Mouse (Mus musculus) forebrain, postnatal 0 days (tissue): ENCODE measurements at regions not wholly inside any gene's neighbourhood (a gene's known extent, or its start where the extent isn't known, plus 50 kb on each side); places are given as distances from the start of the nearest gene placed in this dataset.

Experiments used
- ATAC-seq: fragments of 200-750 bp; cut with Nextera tagmentation; 2 replicates; pipeline ENCODE4 v1.8.0; 2017; ENCODE audit warnings: mild to moderate bottlenecking, moderate library complexity
- DNase-seq: peaks from one replicate; pipeline ENCODE4 v3.0.0-alpha.2; 2015
- H3K27ac ChIP-seq: fragments of 300-500 bp; sonication (generic); 2 replicates; pipeline ENCODE4 v1.5.1; 2014; ENCODE audit warnings: low read depth, mild to moderate bottlenecking, antibody characterized with exemption, low read length, moderate library complexity, mixed read lengths
- H3K27me3 ChIP-seq: fragments of 300-500 bp; sonication (generic); 2 replicates; pipeline ENCODE4 v1.6.1; 2014; ENCODE audit warnings: mild to moderate bottlenecking, low read length, mixed read lengths; ENCODE audit not compliant: insufficient read depth
- H3K36me3 ChIP-seq: fragments of 300-500 bp; sonication (generic); 2 replicates; pipeline ENCODE4 v1.6.1; 2014; ENCODE audit warnings: mild to moderate bottlenecking, moderate library complexity; ENCODE audit not compliant: insufficient read depth
- H3K4me1 ChIP-seq: fragments of 300-500 bp; sonication (generic); 2 replicates; pipeline ENCODE4 v1.6.1; 2014; ENCODE audit warnings: antibody characterized with exemption; ENCODE audit not compliant: insufficient read depth
- H3K4me2 ChIP-seq: fragments of 300-500 bp; sonication (generic); 2 replicates; pipeline ENCODE4 v1.6.1; 2014; ENCODE audit warnings: low read depth, mild to moderate bottlenecking, moderate library complexity
- H3K4me3 ChIP-seq: fragments of 300-500 bp; sonication (generic); 2 replicates; pipeline ENCODE4 v1.5.1; 2014; ENCODE audit warnings: low read depth, low read length, mixed read lengths
- H3K9ac ChIP-seq: fragments of 300-500 bp; sonication (generic); 2 replicates; pipeline ENCODE4 v1.6.1; 2014; ENCODE audit warnings: mild to moderate bottlenecking
- H3K9me3 ChIP-seq: fragments of 300-500 bp; sonication (generic); 2 replicates; pipeline ENCODE4 v1.6.1; 2016; ENCODE audit warnings: low read length
- CTCF ChIP-seq: sonication (generic); IDR thresholded peaks from 2 replicates; pipeline ENCODE4 v1.5.1; 2016; ENCODE audit warnings: antibody characterized with exemption, control low read depth, low read depth
- WGBS: fragments of 180-500 bp; shearing (Covaris S2); extraction: QIAGEN DNeasy Blood & Tissue Kit; methylation state at CpG from one replicate; pipeline ENCODE4 v1.1.7; 2014; 5-methylcytosine and 5-hydroxymethylcytosine counted together

GRCm38 (mm10) chr2:50014683-50015082, 51.5 kb upstream of the Lypd6 start:
- Histone ChIP-seq H3K4me3 (no peak overlapping the region), H3K4me2 (no peak overlapping the region), H3K27ac (no peak overlapping the region), H3K9me3 (no peaks in the 10 kb centered on the region), H3K9ac (no peak overlapping the region), H3K4me1 (no peaks in the 10 kb centered on the region), H3K27me3 (no peaks in the 10 kb centered on the region), H3K36me3 (no peaks in the 10 kb centered on the region)
- WGBS = 57% methylated on average over 2 of the region's 2 CpGs
- no peak for TF ChIP-seq CTCF
- ATAC-seq (peak; percentile 69), DNase-seq (peak; percentile 40)
